Mouse (Mus musculus) neural tube, embryonic 12.5 days (tissue): ENCODE data around the gene Fgf8. TPM values are rescaled to one million over a fixed set of nuclear protein-coding genes. Genes with fewer than 3 reads are reported as not detected.

Experiments used
- ATAC-seq: fragments of 200-750 bp; cut with Nextera tagmentation; 2 replicates; pipeline ENCODE4 v1.8.0; 2017; ENCODE audit warnings: low read depth, mild to moderate bottlenecking, moderate TSS enrichment, moderate library complexity; ENCODE audit not compliant: low FRiP score
- H3K27ac ChIP-seq: fragments of 300-500 bp; sonication (generic); 2 replicates; pipeline ENCODE4 v1.5.1; 2016
- H3K27me3 ChIP-seq: fragments of 300-500 bp; sonication (generic); replicated peaks from 2 replicates; pipeline ENCODE4 v1.6.1; 2016; ENCODE audit warnings: mild to moderate bottlenecking
- H3K36me3 ChIP-seq: fragments of 300-500 bp; sonication (generic); 2 replicates; pipeline ENCODE4 v1.6.1; 2016; ENCODE audit warnings: mild to moderate bottlenecking
- H3K4me1 ChIP-seq: fragments of 300-500 bp; sonication (generic); 2 replicates; pipeline ENCODE4 v1.6.1; 2016
- H3K4me2 ChIP-seq: fragments of 300-500 bp; sonication (generic); replicated peaks from 2 replicates; pipeline ENCODE4 v1.6.1; 2016; ENCODE audit warnings: mild to moderate bottlenecking
- H3K4me3 ChIP-seq: fragments of 300-500 bp; sonication (generic); 2 replicates; pipeline ENCODE4 v1.5.1; 2016
- H3K9ac ChIP-seq: fragments of 300-500 bp; sonication (generic); 2 replicates; pipeline ENCODE4 v1.6.1; 2016; ENCODE audit warnings: mild to moderate bottlenecking
- H3K9me3 ChIP-seq: fragments of 300-500 bp; sonication (generic); 2 replicates; pipeline ENCODE4 v1.6.1; 2016; ENCODE audit warnings: mild to moderate bottlenecking
- WGBS: fragments of 180-500 bp; shearing (Covaris S2); methylation state at CpG from one replicate; pipeline ENCODE4 v1.1.7; 2016; 5-methylcytosine and 5-hydroxymethylcytosine counted together
- polyA plus RNA-seq: library from polyadenylated mRNA; unstranded; fragments of >200 nt; fragmentation: Nextera tagmentation; extraction: Ambion mirVana; gene quantifications from 2 replicates; pipeline ENCODE4 v1.2.1, GENCODE M21; 2016

Gene Fgf8
- polyA plus RNA-seq, 1 experiment from 2014 or later: not detected

- Histone ChIP-seq H3K36me3 (peaks cover 7% of the 10 kb centered on the region), H3K4me2 (no peak overlapping the region), H3K9me3 (no peaks in the 10 kb centered on the region), H3K27ac (no peak overlapping the region), H3K4me3 (no peak overlapping the region), H3K9ac (no peak overlapping the region), H3K4me1 (peaks cover 24% of the 10 kb centered on the region), H3K27me3 (peaks cover 51% of the 10 kb centered on the region)
- 29% methylated on average over 11 of the region's 11 CpGs for WGBS
- ATAC-seq: no peak
These were observed 4.5 kb upstream of the Fgf8 start for GRCm38 (mm10) chr19:45747028-45747867.

GRCm38 (mm10) chr19:45746153-45747020 lies 3.7 kb upstream of the Fgf8 start:
- 0 out of 2 replicates have a peak overlapping the region, but pooled peaks have one; percentile 2 for H3K4me2 ChIP-seq
- 7% methylated on average over 29 of the region's 29 CpGs for WGBS
- peaks cover 32% of the 10 kb centered on the region for H3K4me1 ChIP-seq
- H3K9me3 ChIP-seq: no peaks in the 10 kb centered on the region
- no peak overlapping the region; the same call in 1 of the 2 replicates for H3K4me3 ChIP-seq
- ATAC-seq: no peak
- no peak overlapping the region for H3K9ac ChIP-seq
- no peaks in the 10 kb centered on the region; the same call in 1 of the 2 replicates for H3K36me3 ChIP-seq
- H3K27ac ChIP-seq: no peak overlapping the region
- H3K27me3 ChIP-seq: peaks cover 60% of the 10 kb centered on the region

GRCm38 (mm10) chr19:45745344-45746152 lies 2.8 kb upstream of the Fgf8 start:
- Histone ChIP-seq H3K9ac (no peak overlapping the region), H3K4me1 (peaks cover 34% of the 10 kb centered on the region), H3K27ac (no peak overlapping the region), H3K4me3 (no peak overlapping the region), H3K4me2 (0 out of 2 replicates have a peak overlapping the region, but pooled peaks have one; percentile 2), H3K9me3 (no peaks in the 10 kb centered on the region), H3K36me3 (no peaks in the 10 kb centered on the region; the same call in 1 of the 2 replicates), H3K27me3 (peaks cover 68% of the 10 kb centered on the region)
- ATAC-seq: no peak
- 2% methylated on average over 32 of the region's 32 CpGs for WGBS

- Histone ChIP-seq H3K4me3 (no peak overlapping the region), H3K4me2 (no peak overlapping the region), H3K27ac (no peak overlapping the region), H3K9ac (no peak overlapping the region), H3K9me3 (no peaks in the 10 kb centered on the region), H3K27me3 (peaks cover 88% of the 10 kb centered on the region), H3K36me3 (no peaks in the 10 kb centered on the region; the same call in 1 of the 2 replicates), H3K4me1 (peaks cover 30% of the 10 kb centered on the region)
- ATAC-seq: no peak
- WGBS: 24% methylated on average over 7 of the region's 7 CpGs
These were observed 904 bp upstream of the Fgf8 start for GRCm38 (mm10) chr19:45743619-45744018.

GRCm38 (mm10) chr19:45742984-45743575 lies 365 bp upstream of the Fgf8 start:
- ATAC-seq: no peak
- Histone ChIP-seq H3K4me2 (peak overlapping the region; percentile 63), H3K27me3 (peaks cover 93% of the 10 kb centered on the region), H3K4me3 (peak overlapping the region; percentile 36), H3K4me1 (peaks cover 25% of the 10 kb centered on the region), H3K27ac (no peak overlapping the region), H3K9me3 (no peaks in the 10 kb centered on the region), H3K36me3 (no peaks in the 10 kb centered on the region; the same call in 1 of the 2 replicates), H3K9ac (no peak overlapping the region)
- 1% methylated on average over 43 of the region's 44 CpGs for WGBS

- H3K9me3 ChIP-seq: no peaks in the 10 kb centered on the region
- no peak overlapping the region for H3K4me2 ChIP-seq
- under 1% methylated on average over 45 of the region's 45 CpGs for WGBS
- H3K27me3 ChIP-seq: peaks cover 100% of the 10 kb centered on the region
- no peaks in the 10 kb centered on the region; the same call in 1 of the 2 replicates for H3K36me3 ChIP-seq
- no peak overlapping the region; the same call in 1 of the 2 replicates for H3K4me3 ChIP-seq
- H3K4me1 ChIP-seq: peaks cover 35% of the 10 kb centered on the region
- H3K27ac ChIP-seq: no peak overlapping the region
- no peak overlapping the region for H3K9ac ChIP-seq
- no peak for ATAC-seq
These were observed 1.1 kb downstream of the Fgf8 start for GRCm38 (mm10) chr19:45741431-45742217.

GRCm38 (mm10) chr19:45740817-45741216 lies 1.9 kb downstream of the Fgf8 start:
- no peak overlapping the region for H3K9ac ChIP-seq
- no peak for ATAC-seq
- no peaks in the 10 kb centered on the region for H3K9me3 ChIP-seq
- peaks cover 100% of the 10 kb centered on the region for H3K27me3 ChIP-seq
- H3K4me1 ChIP-seq: peaks cover 35% of the 10 kb centered on the region
- H3K36me3 ChIP-seq: no peaks in the 10 kb centered on the region
- no peak overlapping the region for H3K27ac ChIP-seq
- WGBS: 1% methylated on average over 7 of the region's 7 CpGs
- H3K4me3 ChIP-seq: no peak overlapping the region
- H3K4me2 ChIP-seq: no peak overlapping the region

- Histone ChIP-seq H3K27me3 (peaks cover 100% of the 10 kb centered on the region), H3K36me3 (no peaks in the 10 kb centered on the region), H3K4me1 (peaks cover 33% of the 10 kb centered on the region), H3K9me3 (no peaks in the 10 kb centered on the region), H3K27ac (no peak overlapping the region), H3K9ac (no peak overlapping the region), H3K4me3 (no peak overlapping the region), H3K4me2 (no peak overlapping the region)
- 3% methylated on average over 13 of the region's 13 CpGs for WGBS
- ATAC-seq: no peak
These were observed 2.5 kb downstream of the Fgf8 start for GRCm38 (mm10) chr19:45740233-45740632.

GRCm38 (mm10) chr19:45738521-45738920 lies 4.2 kb downstream of the Fgf8 start:
- no peak overlapping the region for H3K27ac ChIP-seq
- H3K9ac ChIP-seq: no peak overlapping the region
- no peak overlapping the region for H3K4me2 ChIP-seq
- H3K4me1 ChIP-seq: peaks cover 35% of the 10 kb centered on the region
- no peak for ATAC-seq
- WGBS: 53% methylated on average over 5 of the region's 5 CpGs
- H3K36me3 ChIP-seq: no peaks in the 10 kb centered on the region
- no peak overlapping the region for H3K4me3 ChIP-seq
- H3K9me3 ChIP-seq: no peaks in the 10 kb centered on the region
- H3K27me3 ChIP-seq: peaks cover 100% of the 10 kb centered on the region

- Histone ChIP-seq H3K27me3 (peaks cover 100% of the 10 kb centered on the region), H3K9ac (no peak overlapping the region), H3K27ac (no peak overlapping the region), H3K9me3 (no peaks in the 10 kb centered on the region), H3K4me2 (no peak overlapping the region), H3K4me1 (peaks cover 35% of the 10 kb centered on the region), H3K4me3 (no peak overlapping the region), H3K36me3 (no peaks in the 10 kb centered on the region)
- ATAC-seq: no peak
- 58% methylated on average over 10 of the region's 10 CpGs for WGBS
These were observed 4.8 kb downstream of the Fgf8 start for GRCm38 (mm10) chr19:45737846-45738484.
